Mouse (Mus musculus) v-Abl transformed pro-B cells (cell line): ENCODE data around the gene Snx5.

Source experiments
- in situ Hi-C, 2 experiments: fragments of 400-800 bp; cut with MboI; formaldehyde crosslinking; loops; one replicate each; pipeline ENCODE4 v1.15.1; 2025; ENCODE audit not compliant: unreplicated experiment in 2 of 2

Snx5 gene

GRCm38 (mm10) chr2:144269306-144269650 is 1.4 kb downstream of the Snx5 start:
- in situ Hi-C loops: loop anchor here in 1 of 2 experiments (5.0 to 10.0 kb wide), 3 partner anchors 37 to 264 kb away; no protein-coding TSS in a partner anchor

GRCm38 (mm10) chr2:144268446-144269305 is 2.0 kb downstream of the Snx5 start:
- in situ Hi-C loops: loop anchor here in 1 of 2 experiments (5.0 to 10.0 kb wide), 3 partner anchors 36 to 264 kb away; no protein-coding TSS in a partner anchor

DNA sequence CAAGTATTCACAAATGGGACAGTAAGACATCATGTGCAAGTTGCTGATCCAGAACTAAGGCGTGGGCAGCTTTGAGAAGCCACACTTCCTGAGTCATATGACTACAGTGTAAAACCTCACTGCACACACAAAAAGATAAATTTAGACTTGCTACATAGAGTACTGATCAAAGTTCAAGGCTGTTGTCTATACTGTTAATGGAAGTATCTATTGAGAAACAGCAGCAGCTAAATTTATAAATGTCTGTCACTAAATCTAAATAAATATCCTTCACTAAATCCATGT is 3.0 kb downstream of the Snx5 start:
- in situ Hi-C loops: loop anchor here in 1 of 2 experiments (5.0 to 10.0 kb wide), 3 partner anchors 35 to 263 kb away; no protein-coding TSS in a partner anchor

DNA sequence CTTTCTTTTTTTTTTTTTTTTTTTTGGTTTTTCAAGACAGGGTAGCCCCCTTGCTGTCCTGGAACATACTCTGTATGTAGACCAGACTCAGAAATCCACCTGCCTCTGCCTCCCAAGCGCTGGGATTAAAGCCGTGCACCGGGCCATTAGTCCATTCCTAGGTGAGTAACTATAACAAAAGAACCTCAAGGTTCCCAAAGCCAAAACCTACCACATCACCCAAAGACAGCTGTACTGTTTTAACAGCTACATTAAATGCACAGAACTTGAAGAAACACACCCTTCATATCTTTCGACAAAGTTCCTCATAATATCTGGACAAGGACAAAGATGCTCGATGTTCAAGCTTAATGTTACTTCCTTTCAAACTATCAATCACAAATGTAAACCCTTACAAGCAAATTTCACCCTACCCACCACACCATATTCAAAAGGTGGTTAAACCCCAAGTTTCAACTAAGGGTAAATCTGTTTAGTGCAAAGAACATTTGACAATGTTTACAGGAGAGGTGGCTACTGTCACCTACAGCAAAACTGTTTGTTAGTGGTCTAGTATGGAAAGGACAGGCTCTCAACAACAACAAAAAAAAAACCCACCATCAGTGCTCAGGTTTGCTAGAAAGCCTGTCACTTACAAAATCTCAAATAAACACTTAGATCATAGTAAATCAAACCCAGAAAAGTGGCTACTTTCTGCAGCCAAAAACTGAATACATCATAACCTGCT is 3.5 kb downstream of the Snx5 start:
- in situ Hi-C loops: loop anchor here in 1 of 2 experiments (5.0 to 10.0 kb wide), 3 partner anchors 35 to 262 kb away; no protein-coding TSS in a partner anchor

- in situ Hi-C loops: loop anchor here in 1 of 2 experiments (5.0 to 10.0 kb wide), 3 partner anchors 34 to 261 kb away; no protein-coding TSS in a partner anchor
Measured at GRCm38 (mm10) chr2:144265916-144266683, 4.6 kb downstream of the Snx5 start.

DNA sequence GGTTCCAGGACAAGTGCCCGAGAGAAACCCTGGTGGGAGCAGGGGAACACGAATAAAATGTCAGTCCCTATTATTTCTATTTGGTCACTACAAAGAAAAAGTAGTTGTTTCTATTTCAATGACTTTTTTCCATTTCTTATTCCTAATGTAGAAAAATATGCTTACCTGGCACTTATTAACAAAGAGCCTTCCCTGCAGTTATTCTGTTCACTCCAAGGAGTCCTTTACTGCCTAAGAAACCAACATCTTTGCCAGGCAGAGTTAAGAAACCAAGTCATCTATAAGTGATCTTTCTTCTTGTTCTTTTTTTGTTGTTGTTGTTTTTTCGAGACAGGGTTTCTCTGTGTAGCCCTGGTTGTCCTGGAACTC is 5.6 kb downstream of the Snx5 start:
- in situ Hi-C loops: loop anchor here in 1 of 2 experiments (5.0 to 10.0 kb wide), 3 partner anchors 33 to 260 kb away; no protein-coding TSS in a partner anchor

DNA sequence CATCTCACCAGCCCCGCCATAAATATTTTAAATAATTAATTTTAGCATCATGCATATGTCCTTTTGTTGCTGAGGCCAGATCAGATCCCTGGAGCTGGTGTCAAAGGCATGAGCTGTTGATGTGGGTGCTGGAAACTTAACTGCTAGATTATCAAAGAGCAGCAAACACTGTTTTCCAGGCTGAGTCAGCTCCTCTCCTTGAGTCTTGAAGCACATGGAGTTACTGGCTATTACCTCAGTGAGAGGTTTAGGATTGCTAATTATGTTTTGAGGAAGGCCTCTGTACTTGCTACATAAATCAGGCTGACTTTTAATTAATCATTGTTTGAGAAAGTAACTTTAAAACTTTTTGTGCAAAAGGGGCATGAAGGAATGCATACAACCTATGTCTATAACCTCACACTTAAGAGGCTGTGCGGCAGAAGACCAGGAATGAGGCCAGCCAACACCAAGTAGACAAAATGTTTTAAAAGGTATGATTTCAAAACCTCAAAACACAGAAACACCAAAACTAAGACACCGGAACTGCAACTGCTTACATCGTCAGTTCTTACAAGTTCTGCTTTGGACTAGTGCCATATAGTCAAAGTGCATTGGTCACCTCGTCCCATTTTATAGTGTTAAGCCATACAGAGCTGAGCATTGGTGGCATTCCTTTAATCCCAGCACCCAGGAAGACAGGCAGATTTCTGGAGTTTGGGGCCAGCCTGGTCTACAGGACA is 6.1 kb downstream of the Snx5 start:
- in situ Hi-C loops: loop anchor here in 1 of 2 experiments (5.0 to 10.0 kb wide), 3 partner anchors 32 to 260 kb away; no protein-coding TSS in a partner anchor

DNA sequence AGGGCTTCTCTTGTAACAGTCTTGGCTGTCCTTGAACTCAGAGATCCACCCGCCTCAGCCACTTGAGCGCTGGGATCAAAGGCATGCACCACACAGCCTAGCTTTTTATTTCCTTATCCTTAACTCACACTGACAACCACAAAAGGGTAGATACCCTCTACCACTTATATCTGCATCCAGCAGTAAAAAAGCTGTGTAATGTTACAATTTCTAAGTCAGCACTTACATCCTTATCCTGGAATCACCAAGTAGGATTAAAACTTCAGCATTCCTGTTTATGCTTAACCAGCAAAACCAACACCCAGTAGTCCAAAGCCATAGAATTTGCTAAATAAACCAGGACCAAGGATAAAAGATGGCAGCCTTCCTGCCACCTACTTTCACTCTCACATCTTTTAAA is 7.9 kb downstream of the Snx5 start:
- in situ Hi-C loops: loop anchor here in 1 of 2 experiments (10.0 kb wide), 2 partner anchors 48 to 258 kb away; no protein-coding TSS in a partner anchor

GRCm38 (mm10) chr2:144250111-144250510 is 20.6 kb downstream of the Snx5 start:
- in situ Hi-C loops: no loop called here

GRCm38 (mm10) chr2:144248613-144249376 is 21.9 kb downstream of the Snx5 start:
- in situ Hi-C loops: loop anchor here in 1 of 2 experiments (5.0 kb wide), 1 partner anchor 36 kb away; no protein-coding TSS in a partner anchor

- in situ Hi-C loops: loop anchor here in 1 of 2 experiments (5.0 kb wide), 1 partner anchor 35 kb away; no protein-coding TSS in a partner anchor
Measured at GRCm38 (mm10) chr2:144247337-144247978, 23.2 kb downstream of the Snx5 start.

- in situ Hi-C loops: loop anchor here in 1 of 2 experiments (5.0 kb wide), 1 partner anchor 34 kb away; no protein-coding TSS in a partner anchor
Measured at GRCm38 (mm10) chr2:144246270-144246669, 24.4 kb downstream of the Snx5 start.

- in situ Hi-C loops: loop anchor here in 1 of 2 experiments (5.0 kb wide), 1 partner anchor 33 kb away; no protein-coding TSS in a partner anchor
Measured at GRCm38 (mm10) chr2:144245464-144245863, 25.2 kb downstream of the Snx5 start.

DNA sequence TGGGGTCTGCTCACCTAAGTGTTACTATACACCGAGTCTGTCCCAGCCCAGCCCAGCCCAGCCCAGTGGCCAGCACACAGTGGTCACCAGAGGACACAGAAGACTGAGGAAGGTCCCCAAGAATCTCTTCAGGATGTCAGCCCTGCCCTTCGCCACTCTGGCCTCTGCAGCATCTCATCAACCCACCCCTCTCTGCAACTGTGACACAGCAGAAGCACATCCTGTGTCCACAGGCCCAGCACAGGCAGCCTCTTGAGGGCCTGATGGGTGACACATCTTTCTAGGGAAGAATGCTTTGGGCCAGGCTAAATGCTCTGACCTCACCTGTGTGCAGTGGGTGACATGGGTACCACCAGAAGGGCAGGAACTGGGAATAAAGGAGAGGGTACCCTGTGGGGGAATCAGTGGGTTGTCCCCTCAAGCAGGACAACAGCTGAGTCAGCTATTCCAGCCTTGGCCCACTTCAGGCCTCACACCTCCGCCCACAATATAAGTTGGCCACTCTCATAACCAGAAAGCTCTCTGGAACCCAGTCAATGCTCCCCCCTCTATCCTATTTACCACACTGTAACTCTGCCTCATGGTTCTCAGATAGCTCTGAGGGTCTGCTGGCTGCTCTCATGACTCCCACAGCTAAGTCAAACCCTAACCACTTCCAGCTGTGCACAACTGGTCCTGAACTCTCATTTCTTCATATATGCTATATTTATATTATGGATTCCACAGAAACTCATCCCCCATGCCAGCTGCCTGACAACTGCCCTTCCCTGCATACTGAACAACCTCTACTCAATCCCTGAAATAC is 30.4 kb downstream of the Snx5 start:
- in situ Hi-C loops: no loop called here

DNA sequence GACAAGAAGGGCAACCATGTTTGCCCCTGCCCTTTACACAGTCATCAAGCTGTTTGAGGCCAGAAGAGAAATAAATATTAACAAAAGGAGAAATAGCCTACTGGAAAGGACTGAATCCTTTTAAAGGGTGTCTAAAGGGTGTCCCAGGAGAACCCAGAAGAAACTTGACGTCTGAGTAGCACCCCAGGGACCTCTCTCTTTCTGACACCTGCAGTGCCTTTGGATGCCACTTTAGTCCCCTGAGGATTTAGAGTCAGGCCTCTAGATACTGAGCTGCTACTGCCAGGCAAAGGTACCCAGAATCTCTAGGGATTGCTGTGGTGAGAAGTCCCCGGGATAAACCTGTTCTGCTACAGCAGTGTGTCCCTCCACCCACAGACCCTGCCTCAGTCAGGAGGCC is 31.4 kb downstream of the Snx5 start:
- in situ Hi-C loops: loop anchor here in 1 of 2 experiments (10.0 kb wide), 1 partner anchor 45 kb away; no protein-coding TSS in a partner anchor

DNA sequence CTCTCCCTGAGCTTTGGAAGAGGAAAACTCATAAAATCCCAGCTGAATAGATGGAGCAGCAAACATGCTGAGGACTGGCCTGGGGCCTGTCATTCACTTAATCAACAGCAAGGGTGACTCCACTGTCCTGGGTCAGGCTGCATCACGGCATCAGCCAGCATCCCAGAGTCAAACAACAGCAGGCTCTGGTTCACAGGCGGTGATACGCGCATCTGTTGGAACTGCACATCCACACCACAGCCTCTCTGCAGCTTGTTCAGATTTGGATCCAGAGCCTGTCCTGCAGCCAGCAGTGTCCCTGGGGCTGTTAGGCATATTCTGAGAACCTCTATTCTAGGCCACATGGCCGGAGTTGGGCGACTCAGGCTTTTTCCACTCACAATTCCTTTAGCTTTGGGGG is 32.4 kb downstream of the Snx5 start:
- in situ Hi-C loops: loop anchor here in 1 of 2 experiments (10.0 kb wide), 1 partner anchor 46 kb away; no protein-coding TSS in a partner anchor
